Mouse (Mus musculus): ENCODE results near the gene Themis.

Gene Themis

GRCm38 (mm10) chr10:28668261-28668660, at the start of gene Themis:
Themis (plus strand) TSS chr10:28668360.
- no peak for DNase-seq (ENCODE audit: low spot score in 2 of 2)

GRCm38 (mm10) chr10:28619415-28619814, 48.7 kb upstream of the Themis start:
- DNase-seq (ENCODE audit: low spot score in 2 of 2) = no peak

- DNase-seq (ENCODE audit: low spot score in 2 of 2) = no peak
Measured at GRCm38 (mm10) chr10:28636096-28636495, 32.1 kb upstream of the Themis start.

GRCm38 (mm10) chr10:28641887-28642286, 26.3 kb upstream of the Themis start:
- no peak for DNase-seq (ENCODE audit: low spot score in 2 of 2)

GRCm38 (mm10) chr10:28647855-28648254, 20.3 kb upstream of the Themis start:
- no peak for DNase-seq (ENCODE audit: low spot score in 2 of 2)

GRCm38 (mm10) chr10:28649109-28649899, 18.9 kb upstream of the Themis start:
- DNase-seq (ENCODE audit: low spot score in 2 of 2) = no peak

GRCm38 (mm10) chr10:28649900-28650160, 18.3 kb upstream of the Themis start:
- no peak for DNase-seq (ENCODE audit: low spot score in 2 of 2)

- no peak for DNase-seq (ENCODE audit: low spot score in 2 of 2)
Measured at GRCm38 (mm10) chr10:28651910-28652309, 16.2 kb upstream of the Themis start.

GRCm38 (mm10) chr10:28654733-28655132, 13.4 kb upstream of the Themis start:
- DNase-seq (ENCODE audit: low spot score in 2 of 2) = no peak

GRCm38 (mm10) chr10:28665141-28665540, 3.0 kb upstream of the Themis start:
- no peak for DNase-seq (ENCODE audit: low spot score in 2 of 2)

- no peak for DNase-seq (ENCODE audit: low spot score in 2 of 2)
Measured at GRCm38 (mm10) chr10:28673931-28674330, 5.8 kb downstream of the Themis start.

GRCm38 (mm10) chr10:28675337-28675736, 7.2 kb downstream of the Themis start:
- no peak for DNase-seq (ENCODE audit: low spot score in 2 of 2)

- DNase-seq (ENCODE audit: low spot score in 2 of 2) = no peak
Measured at GRCm38 (mm10) chr10:28694981-28695380, 26.8 kb downstream of the Themis start.

- no peak for DNase-seq (ENCODE audit: low spot score in 2 of 2)
Measured at GRCm38 (mm10) chr10:28696032-28696431, 27.9 kb downstream of the Themis start.

GRCm38 (mm10) chr10:28698175-28698574, 30.0 kb downstream of the Themis start:
- no peak for DNase-seq (ENCODE audit: low spot score in 2 of 2)

GRCm38 (mm10) chr10:28721828-28722227, 53.7 kb downstream of the Themis start:
- no peak for DNase-seq (ENCODE audit: low spot score in 2 of 2)

- no peak for DNase-seq (ENCODE audit: low spot score in 2 of 2)
Measured at GRCm38 (mm10) chr10:28723266-28723665, 55.1 kb downstream of the Themis start.

- DNase-seq (ENCODE audit: low spot score in 2 of 2) = no peak
Measured at GRCm38 (mm10) chr10:28730122-28730521, 62.0 kb downstream of the Themis start.

- no peak for DNase-seq (ENCODE audit: low spot score in 2 of 2)
Measured at GRCm38 (mm10) chr10:28737953-28738352, 69.8 kb downstream of the Themis start.

- no peak for DNase-seq (ENCODE audit: low spot score in 2 of 2)
Measured at GRCm38 (mm10) chr10:28746426-28746825, 78.3 kb downstream of the Themis start.

GRCm38 (mm10) chr10:28753321-28753720, 85.2 kb downstream of the Themis start:
- DNase-seq (ENCODE audit: low spot score in 2 of 2) = no peak

- no peak for DNase-seq (ENCODE audit: low spot score in 2 of 2)
Measured at GRCm38 (mm10) chr10:28754927-28755326, 86.8 kb downstream of the Themis start.

GRCm38 (mm10) chr10:28776777-28777402, 108.7 kb downstream of the Themis start:
- DNase-seq (ENCODE audit: low spot score in 2 of 2) = no peak

GRCm38 (mm10) chr10:28799469-28799868, 131.3 kb downstream of the Themis start:
- no peak for DNase-seq (ENCODE audit: low spot score in 2 of 2)
